Mouse (Mus musculus) G1E (cell line): ENCODE measurements around the gene Fut1.

Experiments
- CTCF ChIP-seq: IDR thresholded peaks from 2 replicates; pipeline ENCODE4 v1.5.1; 2012; ENCODE audit warnings: low read depth, low read length, inconsistent platforms, mixed read lengths
- GATA1 ChIP-seq: IDR thresholded peaks from 2 replicates; pipeline ENCODE4 v1.6.1; 2012; ENCODE audit warnings: borderline replicate concordance, low read length, inconsistent platforms, mixed read lengths
- GATA2 ChIP-seq: IDR thresholded peaks from 2 replicates; pipeline ENCODE4 v1.6.1; 2012; ENCODE audit warnings: low read depth, low read length, inconsistent platforms, borderline replicate concordance
- POLR2AphosphoS5 ChIP-seq: IDR thresholded peaks from 2 replicates; pipeline ENCODE4 v1.6.1; 2012; ENCODE audit warnings: low read depth, low read length, inconsistent platforms; ENCODE audit not compliant: insufficient replicate concordance
- TAL1 ChIP-seq: conservative IDR thresholded peaks from 2 replicates; pipeline ENCODE4 v1.6.1; 2012; ENCODE audit warnings: low read depth, low read length, inconsistent platforms, mixed read lengths

DNA sequence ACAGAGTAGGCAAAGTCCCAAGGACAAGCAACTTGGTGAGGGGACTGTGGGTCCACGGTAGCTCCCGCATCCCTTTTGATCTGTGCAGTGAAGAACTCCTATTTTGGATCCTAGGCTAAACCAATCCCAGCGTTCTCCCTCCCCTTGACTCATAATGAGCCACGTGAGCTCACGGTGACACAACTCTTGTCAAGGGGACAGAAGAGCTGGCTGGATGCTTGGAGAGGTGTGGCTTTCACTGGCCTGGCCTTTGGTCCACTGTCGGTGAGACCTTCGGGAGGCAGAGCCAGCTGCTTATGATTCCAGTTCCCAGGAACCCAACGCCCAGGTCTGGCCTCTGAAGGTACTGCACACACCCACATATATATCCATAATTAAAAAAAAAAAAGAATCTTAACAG, 32.3 kb downstream of the Fut1 start:
- TF ChIP-seq CTCF (no peak), TAL1 (no peak), GATA2 (no peak), GATA1 (no peak), POLR2AphosphoS5 (no peak)
